23 mouse cellular contexts compared by ENCODE assay signal in the genomic region with DNA sequence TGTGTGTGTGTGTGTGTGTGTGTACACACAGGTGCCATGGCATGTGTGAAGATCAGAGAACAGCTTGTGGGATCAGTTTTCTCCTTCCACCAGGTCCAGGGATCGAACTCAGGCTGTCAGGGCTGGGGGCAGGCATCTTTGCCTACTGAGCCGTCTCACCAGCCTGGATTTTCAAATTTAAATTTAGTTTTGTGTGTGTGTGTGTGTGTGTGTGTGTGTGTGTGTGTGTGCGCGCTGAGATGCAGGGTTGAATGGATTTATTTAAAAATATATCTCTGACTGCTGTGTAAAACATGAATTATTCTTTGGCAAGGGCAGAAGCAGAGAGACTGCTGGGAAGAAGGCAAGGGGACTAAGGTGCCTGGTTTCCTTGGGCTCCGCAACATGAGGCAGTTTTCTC. TPM values are rescaled to one million over a fixed set of nuclear protein-coding genes. Genes with fewer than 3 reads are reported as not detected.
A peak's percentile ranks its signal among the peaks of the same experiment; 100 is the strongest.
DNase-seq lines count a peak whose midpoint lies in the region; ATAC-seq and TF ChIP-seq lines count a peak whose summit lies in the region.
"Had no signal": no experiment of that assay in that cellular context is flagged by ENCODE, and none has a peak within 500 bp of the region (broad histone marks: within the 10 kb centered on the region; RNA-seq: fewer than 3 reads in every experiment).

No protein-coding gene starts in this region.

- H3K36me3 ChIP-seq in limb, embryonic 12.5 days = no peaks in the 10 kb centered on the region
- no peaks in the 10 kb centered on the region for H3K36me3 ChIP-seq in intestine, embryonic 15.5 days
- H3K36me3 ChIP-seq: embryonic facial prominence, embryonic 12.5 days; G1E; heart, embryonic 13.5 days; kidney, embryonic 15.5 days had no signal

- no peak overlapping the region for H3K4me3 ChIP-seq in left cerebral cortex, adult 2 months
- H3K4me3 ChIP-seq in limb, embryonic 12.5 days (replicated peaks) = no peak overlapping the region
- H3K4me3 ChIP-seq in intestine, embryonic 15.5 days (replicated peaks) = no peak overlapping the region
- H3K4me3 ChIP-seq: embryonic facial prominence, embryonic 12.5 days; erythroblast, embryonic 14.5 days; gastrocnemius, adult 2 months; heart, embryonic 13.5 days; kidney, embryonic 15.5 days had no signal

- H3K4me1 ChIP-seq in limb, embryonic 12.5 days (replicated peaks) = peaks cover 37% of the 10 kb centered on the region
- peaks cover 9% of the 10 kb centered on the region; the same call in 1 of the 2 replicates for H3K4me1 ChIP-seq in intestine, embryonic 15.5 days (replicated peaks)

- no peak overlapping the region for H3K4me2 ChIP-seq in limb, embryonic 12.5 days
- no peak overlapping the region for H3K4me2 ChIP-seq in intestine, embryonic 15.5 days (replicated peaks)
- H3K4me2 ChIP-seq: embryonic facial prominence, embryonic 12.5 days; heart, embryonic 13.5 days; kidney, embryonic 15.5 days had no signal

- DNase-seq in left cerebral cortex, adult 2 months (ENCODE audit: extremely low spot score in 1 of 2, low spot score in 2 of 2) = no peak
- DNase-seq in left cerebral cortex, postnatal 10 days (ENCODE audit: extremely low spot score in 1 of 2, low spot score in 2 of 2) = no peak
- peak; percentile 60 to 65 for DNase-seq in right cerebral cortex, postnatal 10 days (ENCODE audit: low spot score in 2 of 2)
- DNase-seq in right cerebral cortex, adult 18-20 months = no peak
- no peak for DNase-seq in thymus, postnatal 0 days (ENCODE audit: low spot score)
- DNase-seq: adrenal gland, postnatal 10 days; cerebellum, adult 9-11 months; gastrocnemius, adult 2 months; heart, postnatal 36 days; liver, postnatal 0 days; lung, postnatal 10 days; thymus, postnatal 25 days had no signal

- peak overlapping the region; percentile 23; the same call in 1 of the 2 replicates for H3K9ac ChIP-seq in limb, embryonic 12.5 days (replicated peaks)
- no peak overlapping the region for H3K9ac ChIP-seq in intestine, embryonic 15.5 days
- H3K9ac ChIP-seq: embryonic facial prominence, embryonic 12.5 days; heart, embryonic 13.5 days; kidney, embryonic 15.5 days; liver, postnatal 0 days had no signal

- H3K27ac ChIP-seq in left cerebral cortex, adult 2 months = peak overlapping the region; percentile 81
- no peak overlapping the region for H3K27ac ChIP-seq in limb, embryonic 12.5 days
- no peak overlapping the region for H3K27ac ChIP-seq in intestine, embryonic 15.5 days
- H3K27ac ChIP-seq: embryonic facial prominence, embryonic 12.5 days; gastrocnemius, adult 2 months; heart, embryonic 13.5 days had no signal

- no peaks in the 10 kb centered on the region; the same call in 1 of the 2 replicates for H3K27me3 ChIP-seq in limb, embryonic 12.5 days
- no peaks in the 10 kb centered on the region for H3K27me3 ChIP-seq in intestine, embryonic 15.5 days (replicated peaks)
- H3K27me3 ChIP-seq: embryonic facial prominence, embryonic 12.5 days had no signal

- H3K9me3 ChIP-seq in limb, embryonic 12.5 days = no peaks in the 10 kb centered on the region
- no peaks in the 10 kb centered on the region for H3K9me3 ChIP-seq in intestine, embryonic 15.5 days
- H3K9me3 ChIP-seq: embryonic facial prominence, embryonic 12.5 days; G1E; heart, embryonic 13.5 days; kidney, embryonic 15.5 days had no signal

- no peak for ATAC-seq in limb, embryonic 12.5 days (ENCODE audit: insufficient number of reproducible peaks, insufficient read depth, low FRiP score, low TSS enrichment, low read depth)
- ATAC-seq in intestine, embryonic 15.5 days = no peak
- ATAC-seq: activated CD4-positive, CD25-positive, alpha-beta regulatory T cell, adult 4 months; forebrain, embryonic 16.5 days; intestine, embryonic 16.5 days; liver, postnatal 0 days had no signal

- WGBS in limb, embryonic 12.5 days = 90% methylated on average over 5 of the region's 5 CpGs
- WGBS in intestine, embryonic 15.5 days = 84% methylated on average over 5 of the region's 5 CpGs

- TF ChIP-seq CTCF in left cerebral cortex, adult 2 months (IDR thresholded peaks at IDR 0.05) = no peak

- intact Hi-C loops in left cerebral cortex, adult 2 months (cut with DNase I) = no loop called here
- intact Hi-C loops in left cerebral cortex, postnatal 10 days (cut with DNase I) = no loop called here

RNA-seq across cellular contexts. Expression of a gene that starts 16.2 kb away (rescaled TPM):
- total RNA-seq in left cerebral cortex, adult 2 months (2021) = 10 to 100 TPM; 80.0 to 92.0 TPM
- 10 to 100 TPM; 91.5 to 94.4 TPM for total RNA-seq in left cerebral cortex, postnatal 10 days (2021)
- polyA plus RNA-seq in limb, embryonic 12.5 days (2016; fragmentation: Nextera tagmentation; extraction: Ambion mirVana) = 1.8 and 2.0 TPM in 2 replicates
- polyA plus RNA-seq in intestine, embryonic 15.5 days (2015; fragmentation: Nextera tagmentation; extraction: Ambion mirVana) = 0.69 and 0.90 TPM in 2 replicates
- polyA plus RNA-seq in thymus, postnatal 0 days (2015; fragmentation: Nextera tagmentation; extraction: Ambion mirVana) = 0.55 and 0.69 TPM in 2 replicates
- total RNA-seq: gastrocnemius, adult 2 months; liver, adult 2 months had no signal
- polyA plus RNA-seq: activated CD4-positive, CD25-positive, alpha-beta regulatory T cell, adult 4 months; erythroblast, embryonic 14.5 days; G1E; liver, adult 2 months; liver, postnatal 0 days had no signal

Comparison
In these comparisons a context has a peak if more than half of its experiments do, and no peak if none do; other contexts are left out.
1. DNase-seq: peak in right cerebral cortex, postnatal 10 days (2 of 2); none in left cerebral cortex, adult 2 months (0 of 2), left cerebral cortex, postnatal 10 days (0 of 2), right cerebral cortex, adult 18-20 months (single experiment) and thymus, postnatal 0 days (single experiment).